Mouse (Mus musculus): ENCODE measurements around the gene Atl1. TPM values are rescaled to one million over a fixed set of nuclear protein-coding genes. Genes with fewer than 3 reads are reported as not detected.

Gene Atl1
- total and polyA plus RNA-seq, 2 experiments from 2014 or later = 2.3 to 8.6 TPM

DNA sequence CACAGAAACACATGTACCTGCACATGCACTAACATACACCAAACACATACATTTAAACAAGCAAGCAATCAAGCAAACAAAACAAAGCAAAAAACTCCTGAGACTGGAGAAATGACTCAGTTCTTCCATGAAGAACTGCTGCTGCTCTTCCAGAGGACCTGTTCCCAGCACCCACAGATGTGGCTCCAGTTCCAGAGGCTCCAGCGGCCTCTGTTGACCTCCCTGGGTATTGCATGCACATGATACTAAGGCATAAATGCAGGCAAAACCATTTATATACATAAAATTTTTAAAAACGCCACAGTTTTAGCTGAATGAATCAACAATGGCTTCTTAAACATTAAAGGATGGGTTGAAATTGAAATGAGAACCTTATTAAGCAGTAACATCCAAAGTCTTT, 46.9 kb downstream of the Atl1 start:
- Histone ChIP-seq H3K27me3 (ENCODE audit: control insufficient read depth, insufficient read depth, low read length) (no peaks in the 10 kb centered on the region), H3K4me3 (ENCODE audit: low read depth, low read length) (no peak overlapping the region), H3K36me3 (replicated peaks; ENCODE audit: control insufficient read depth, insufficient read depth, low read length) (peaks cover 6% of the 10 kb centered on the region; the same call in 1 of the 2 replicates), H3K9ac (replicated peaks; ENCODE audit: low read depth, low read length) (no peak overlapping the region), H3K9me3 (replicated peaks; ENCODE audit: control insufficient read depth, low read length) (no peaks in the 10 kb centered on the region), H3K27ac (ENCODE audit: low read depth) (no peak overlapping the region), H3K4me1 (ENCODE audit: control insufficient read depth, insufficient read depth) (peaks cover 5% of the 10 kb centered on the region; the same call in 1 of the 2 replicates), H3K4me2 (ENCODE audit: low read depth, low read length) (no peak overlapping the region)
- ATAC-seq (ENCODE audit: insufficient read depth, low read depth) (no peak), DNase-seq (ENCODE audit: low spot score) (no peak)
- 59% methylated on average over 2 of the region's 2 CpGs for WGBS
- no peak for TF ChIP-seq EP300 (IDR thresholded peaks at IDR 0.05; ENCODE audit: low read depth)
- 0 out of 2 replicates have a peak, but pooled peaks have one; percentile 0 for TF ChIP-seq CTCF (IDR thresholded peaks at IDR 0.05; ENCODE audit: low read depth)

DNA sequence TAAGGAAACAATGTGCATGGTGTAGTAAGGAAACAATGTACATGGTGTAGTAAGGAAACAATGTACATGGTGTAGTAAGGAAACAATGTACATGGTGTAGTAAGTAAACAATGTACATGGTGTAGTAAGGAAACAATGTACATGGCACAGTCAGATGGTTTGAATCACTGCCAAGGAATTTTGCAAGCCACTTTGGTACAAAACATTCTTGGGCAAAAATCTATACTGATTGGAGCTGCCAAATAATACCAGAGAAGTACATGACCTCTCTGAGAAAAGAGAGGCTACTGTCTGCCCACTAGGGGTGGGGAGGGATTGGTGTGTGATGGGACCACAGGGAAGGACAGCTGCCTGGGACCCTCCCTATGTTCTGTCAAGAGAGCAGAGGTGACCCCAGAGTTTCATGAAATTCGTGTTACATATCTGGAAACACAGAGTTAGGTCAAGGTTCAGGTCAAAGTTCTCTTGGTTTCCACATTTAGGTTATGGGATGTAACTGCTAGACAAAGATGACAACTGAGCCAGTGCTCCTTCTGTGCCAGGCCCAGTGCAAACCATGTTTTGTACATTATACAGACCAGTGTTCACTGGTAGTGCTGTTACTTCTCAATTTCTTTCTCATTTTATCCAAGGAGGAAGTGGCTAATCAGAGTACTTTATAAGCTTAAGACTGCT, 49.4 kb downstream of the Atl1 start:
- 37% methylated on average over 1 of the region's 1 CpGs for WGBS

DNA sequence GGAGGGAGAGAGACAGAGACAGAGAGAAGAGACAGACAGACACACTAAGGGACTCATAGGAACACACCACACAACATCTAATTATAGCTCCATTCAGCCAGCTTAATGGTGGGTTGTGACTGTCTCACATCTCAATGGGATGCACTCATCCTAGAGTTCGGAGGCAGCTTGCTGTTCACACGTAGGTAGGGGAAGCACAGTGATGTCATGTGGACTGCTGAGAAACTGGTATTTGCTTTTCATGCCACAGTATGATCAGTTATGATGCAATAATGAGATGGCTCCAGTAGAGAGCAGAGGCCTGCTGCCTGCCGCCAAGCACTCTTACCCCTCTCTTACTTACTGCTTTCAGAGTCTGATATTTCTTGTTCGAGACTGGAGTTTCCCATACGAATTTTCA, 53.4 kb downstream of the Atl1 start:
- no peak for TF ChIP-seq CTCF (IDR thresholded peaks at IDR 0.05; ENCODE audit: low read depth)
- TF ChIP-seq EP300 (IDR thresholded peaks at IDR 0.05; ENCODE audit: low read depth) = no peak
- no peak overlapping the region for H3K9ac ChIP-seq (replicated peaks; ENCODE audit: low read depth, low read length)
- WGBS = 89% methylated on average over 5 of the region's 5 CpGs
- no peaks in the 10 kb centered on the region for H3K9me3 ChIP-seq (replicated peaks; ENCODE audit: control insufficient read depth, low read length)
- H3K27ac ChIP-seq (ENCODE audit: low read depth) = no peak overlapping the region
- H3K4me3 ChIP-seq (ENCODE audit: low read depth, low read length) = no peak overlapping the region
- no peaks in the 10 kb centered on the region for H3K36me3 ChIP-seq (replicated peaks; ENCODE audit: control insufficient read depth, insufficient read depth, low read length)
- no peaks in the 10 kb centered on the region for H3K27me3 ChIP-seq (ENCODE audit: control insufficient read depth, insufficient read depth, low read length)
- H3K4me1 ChIP-seq (ENCODE audit: control insufficient read depth, insufficient read depth) = peaks cover 10% of the 10 kb centered on the region
- ATAC-seq (ENCODE audit: insufficient read depth, low read depth) = no peak
- DNase-seq (ENCODE audit: low spot score) = no peak
- no peak overlapping the region for H3K4me2 ChIP-seq (ENCODE audit: low read depth, low read length)

More for the DNA sequence above, 49.4 kb downstream of the Atl1 start:
- H3K4me3 ChIP-seq (ENCODE audit: low read depth, low read length) = no peak overlapping the region
- H3K27me3 ChIP-seq (ENCODE audit: control insufficient read depth, insufficient read depth, low read length) = no peaks in the 10 kb centered on the region
- no peak for ATAC-seq (ENCODE audit: insufficient read depth, low read depth)
- DNase-seq (ENCODE audit: low spot score) = no peak
- H3K4me1 ChIP-seq (ENCODE audit: control insufficient read depth, insufficient read depth) = peaks cover 7% of the 10 kb centered on the region
- no peak overlapping the region for H3K4me2 ChIP-seq (ENCODE audit: low read depth, low read length)
- no peak overlapping the region for H3K9ac ChIP-seq (replicated peaks; ENCODE audit: low read depth, low read length)
- no peak overlapping the region for H3K27ac ChIP-seq (ENCODE audit: low read depth)
- H3K36me3 ChIP-seq (replicated peaks; ENCODE audit: control insufficient read depth, insufficient read depth, low read length) = peaks cover 6% of the 10 kb centered on the region; the same call in 1 of the 2 replicates
- H3K9me3 ChIP-seq (replicated peaks; ENCODE audit: control insufficient read depth, low read length) = no peaks in the 10 kb centered on the region
- no peak for TF ChIP-seq CTCF (IDR thresholded peaks at IDR 0.05; ENCODE audit: low read depth)
- no peak for TF ChIP-seq EP300 (IDR thresholded peaks at IDR 0.05; ENCODE audit: low read depth)

DNA sequence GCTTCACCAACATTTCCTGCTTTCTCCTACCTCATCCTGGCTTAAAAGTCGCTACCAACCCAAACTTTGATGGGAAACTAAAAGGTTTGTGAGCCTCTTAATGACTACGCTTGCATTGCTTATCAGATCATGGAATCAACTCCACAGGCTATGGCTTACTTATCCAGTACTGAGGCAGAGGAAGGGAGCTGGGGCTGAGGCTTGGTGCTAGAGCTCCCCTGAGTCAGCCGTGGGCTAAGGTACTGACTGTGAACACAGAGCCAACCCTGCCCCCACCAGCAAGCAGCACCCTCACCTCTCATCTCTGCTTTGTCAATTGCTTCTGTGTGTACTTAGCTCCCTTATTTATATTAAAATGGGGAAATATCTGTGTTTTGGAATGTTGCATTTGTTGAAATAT, 55.1 kb downstream of the Atl1 start:
- no peaks in the 10 kb centered on the region for H3K9me3 ChIP-seq (replicated peaks; ENCODE audit: control insufficient read depth, low read length)
- 61% methylated on average over 3 of the region's 3 CpGs for WGBS
- TF ChIP-seq EP300 (IDR thresholded peaks at IDR 0.05; ENCODE audit: low read depth) = no peak
- TF ChIP-seq CTCF (IDR thresholded peaks at IDR 0.05; ENCODE audit: low read depth) = no peak
- H3K27ac ChIP-seq (ENCODE audit: low read depth) = no peak overlapping the region
- DNase-seq (ENCODE audit: low spot score) (no peak), ATAC-seq (ENCODE audit: insufficient read depth, low read depth) (no peak)
- peaks cover 5% of the 10 kb centered on the region; the same call in 1 of the 2 replicates for H3K4me1 ChIP-seq (ENCODE audit: control insufficient read depth, insufficient read depth)
- H3K9ac ChIP-seq (replicated peaks; ENCODE audit: low read depth, low read length) = no peak overlapping the region
- H3K4me2 ChIP-seq (ENCODE audit: low read depth, low read length) = no peak overlapping the region
- no peaks in the 10 kb centered on the region for H3K27me3 ChIP-seq (ENCODE audit: control insufficient read depth, insufficient read depth, low read length)
- H3K4me3 ChIP-seq (ENCODE audit: low read depth, low read length) = no peak overlapping the region
- H3K36me3 ChIP-seq (replicated peaks; ENCODE audit: control insufficient read depth, insufficient read depth, low read length) = no peaks in the 10 kb centered on the region

DNA sequence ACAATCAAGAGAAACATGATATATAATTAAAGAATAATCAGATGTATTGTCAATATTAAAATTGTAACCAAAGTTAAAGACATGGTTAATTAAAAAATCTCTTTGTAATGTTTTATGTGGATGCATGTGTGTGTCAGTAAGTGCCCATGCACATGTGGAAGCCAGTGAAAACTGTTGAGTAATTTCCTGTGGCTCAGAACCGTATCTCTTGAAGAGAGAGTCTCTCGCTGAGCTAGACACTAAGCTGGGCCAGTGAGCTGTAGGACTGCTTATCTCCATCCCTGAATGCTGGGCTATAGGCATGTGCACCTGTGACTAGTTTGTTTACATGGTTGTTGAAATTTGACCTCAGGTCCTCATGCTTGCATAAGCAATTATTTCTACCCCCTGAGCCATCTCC, 65.0 kb downstream of the Atl1 start:
- Histone ChIP-seq H3K36me3 (replicated peaks; ENCODE audit: control insufficient read depth, insufficient read depth, low read length) (peaks cover 37% of the 10 kb centered on the region), H3K4me3 (ENCODE audit: low read depth, low read length) (no peak overlapping the region), H3K4me2 (ENCODE audit: low read depth, low read length) (no peak overlapping the region), H3K9ac (replicated peaks; ENCODE audit: low read depth, low read length) (no peak overlapping the region), H3K4me1 (ENCODE audit: control insufficient read depth, insufficient read depth) (no peaks in the 10 kb centered on the region), H3K27ac (ENCODE audit: low read depth) (no peak overlapping the region), H3K9me3 (replicated peaks; ENCODE audit: control insufficient read depth, low read length) (no peaks in the 10 kb centered on the region), H3K27me3 (ENCODE audit: control insufficient read depth, insufficient read depth, low read length) (no peaks in the 10 kb centered on the region)
- DNase-seq (ENCODE audit: low spot score) = no peak
- TF ChIP-seq EP300 (IDR thresholded peaks at IDR 0.05; ENCODE audit: low read depth) (no peak), CTCF (IDR thresholded peaks at IDR 0.05; ENCODE audit: low read depth) (no peak)
- 76% methylated on average over 2 of the region's 2 CpGs for WGBS
- no peak for ATAC-seq (ENCODE audit: insufficient read depth, low read depth)

DNA sequence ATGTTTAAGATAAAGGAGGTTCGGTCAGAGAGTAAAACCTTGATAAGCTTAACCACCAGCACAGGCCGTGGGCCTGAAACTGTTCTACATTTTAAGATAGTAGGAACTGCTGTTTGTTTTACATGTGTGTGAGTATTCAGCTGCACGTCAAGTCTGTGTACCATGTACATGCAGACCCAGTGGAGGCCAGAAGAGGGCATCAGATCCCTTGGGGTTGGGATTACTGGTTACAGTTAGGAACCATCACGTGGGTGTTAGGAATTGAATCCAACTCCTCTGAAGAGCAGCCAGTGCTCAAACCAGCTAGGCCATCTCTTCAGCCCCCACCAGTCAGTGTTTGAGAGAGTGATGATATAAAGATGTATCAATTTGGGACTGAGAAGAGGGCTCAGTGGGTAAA, 70.1 kb downstream of the Atl1 start:
- Histone ChIP-seq H3K4me3 (ENCODE audit: low read depth, low read length) (no peak overlapping the region), H3K36me3 (replicated peaks; ENCODE audit: control insufficient read depth, insufficient read depth, low read length) (peaks cover 59% of the 10 kb centered on the region)
- 52% methylated on average over 4 of the region's 4 CpGs for WGBS

More for the DNA sequence above, 70.1 kb downstream of the Atl1 start:
- no peak overlapping the region for H3K27ac ChIP-seq (ENCODE audit: low read depth)
- H3K9me3 ChIP-seq (replicated peaks; ENCODE audit: control insufficient read depth, low read length) = no peaks in the 10 kb centered on the region
- TF ChIP-seq EP300 (IDR thresholded peaks at IDR 0.05; ENCODE audit: low read depth) = no peak
- peak; percentile 76 for TF ChIP-seq CTCF (IDR thresholded peaks at IDR 0.05; ENCODE audit: low read depth)
- peak; percentile 27 for DNase-seq (ENCODE audit: low spot score)
- H3K4me2 ChIP-seq (ENCODE audit: low read depth, low read length) = no peak overlapping the region
- H3K9ac ChIP-seq (replicated peaks; ENCODE audit: low read depth, low read length) = no peak overlapping the region
- peak; percentile 28; the same call in 1 of the 2 replicates for ATAC-seq (ENCODE audit: insufficient read depth, low read depth)
- peaks cover 16% of the 10 kb centered on the region for H3K4me1 ChIP-seq (ENCODE audit: control insufficient read depth, insufficient read depth)
- H3K27me3 ChIP-seq (ENCODE audit: control insufficient read depth, insufficient read depth, low read length) = no peaks in the 10 kb centered on the region

All from heart, postnatal 0 days (tissue).